In genomic region chr14:52044901-52045678, GRCm38 (mm10) we compare ENCODE assay signal across 9 mouse cellular contexts. TPM values are rescaled to one million over a fixed set of nuclear protein-coding genes. Genes with fewer than 3 reads are reported as not detected.
DNase-seq lines count a peak whose midpoint lies in the region; ATAC-seq lines count a peak whose summit lies in the region.
"Had no signal": no experiment of that assay in that cellular context is flagged by ENCODE, and none has a peak within 500 bp of the region (broad histone marks: within the 10 kb centered on the region; RNA-seq: fewer than 3 reads in every experiment).

No protein-coding gene starts in this region.

- H3K36me3 ChIP-seq in embryonic facial prominence, embryonic 14.5 days (ENCODE audit: control insufficient read depth, insufficient read depth, low read length), result no peaks in the 10 kb centered on the region
- H3K36me3 ChIP-seq in intestine, embryonic 16.5 days (ENCODE audit: control insufficient read depth, insufficient read depth, low read length), result no peaks in the 10 kb centered on the region

- H3K4me3 ChIP-seq in embryonic facial prominence, embryonic 14.5 days (ENCODE audit: low read depth, low read length), result no peak overlapping the region
- no peak overlapping the region for H3K4me3 ChIP-seq in intestine, embryonic 16.5 days (ENCODE audit: low read length)
- H3K4me3 ChIP-seq: erythroblast, embryonic 14.5 days had no signal

- no peak overlapping the region for H3K27ac ChIP-seq in embryonic facial prominence, embryonic 14.5 days (replicated peaks; ENCODE audit: low read depth, low read length)
- no peak overlapping the region for H3K27ac ChIP-seq in intestine, embryonic 16.5 days (ENCODE audit: low read length)

- WGBS in embryonic facial prominence, embryonic 14.5 days, result 5% methylated on average over 8 of the region's 8 CpGs
- 7% methylated on average over 8 of the region's 8 CpGs for WGBS in intestine, embryonic 16.5 days

- peak overlapping the region; percentile 26 for H3K4me2 ChIP-seq in embryonic facial prominence, embryonic 14.5 days (ENCODE audit: low read depth, low read length)
- H3K4me2 ChIP-seq in intestine, embryonic 16.5 days (ENCODE audit: low read depth, low read length), result no peak overlapping the region

- ATAC-seq in embryonic facial prominence, embryonic 14.5 days (ENCODE audit: low read depth), result peak; percentile 67
- ATAC-seq in intestine, embryonic 16.5 days, result peak; percentile 81
- ATAC-seq in megakaryocyte progenitor cell, adult 5-6 weeks (replicated peaks; ENCODE audit: poor library complexity), result peak; percentile 94
- no peak for ATAC-seq in monocyte, adult 5-6 weeks (replicated peaks; ENCODE audit: insufficient number of reproducible peaks, low FRiP score, low TSS enrichment, poor library complexity, severe bottlenecking)

- DNase-seq in layer of hippocampus, postnatal 10 days (ENCODE audit: low spot score in 2 of 2), result peak; percentile 37 to 43
- no peak for DNase-seq in layer of hippocampus, adult 9-10 months (ENCODE audit: low spot score)
- DNase-seq in ZHBTc4 (ENCODE audit: low read depth, low spot score), result peak; percentile 85
- peak; percentile 73 for DNase-seq in embryonic facial prominence, embryonic 14.5 days (ENCODE audit: low spot score)
- peak; percentile 67 for DNase-seq in thymus, postnatal 0 days (ENCODE audit: low spot score)

- H3K9me3 ChIP-seq in embryonic facial prominence, embryonic 14.5 days (ENCODE audit: control insufficient read depth, low read length), result no peaks in the 10 kb centered on the region
- H3K9me3 ChIP-seq in intestine, embryonic 16.5 days (ENCODE audit: control insufficient read depth, low read length), result no peaks in the 10 kb centered on the region

- H3K9ac ChIP-seq in embryonic facial prominence, embryonic 14.5 days (ENCODE audit: low read depth, low read length), result no peak overlapping the region
- no peak overlapping the region for H3K9ac ChIP-seq in intestine, embryonic 16.5 days (ENCODE audit: low read depth, low read length)

- H3K4me1 ChIP-seq in embryonic facial prominence, embryonic 14.5 days (ENCODE audit: control insufficient read depth, insufficient read depth, low read length), result peaks cover 6% of the 10 kb centered on the region
- H3K4me1 ChIP-seq in intestine, embryonic 16.5 days (ENCODE audit: control insufficient read depth, insufficient read depth, low read length), result no peaks in the 10 kb centered on the region

- H3K27me3 ChIP-seq in embryonic facial prominence, embryonic 14.5 days (replicated peaks; ENCODE audit: control insufficient read depth, insufficient read depth, low read length), result no peaks in the 10 kb centered on the region
- H3K27me3 ChIP-seq in intestine, embryonic 16.5 days (replicated peaks; ENCODE audit: control insufficient read depth, insufficient read depth, low read length), result no peaks in the 10 kb centered on the region

RNA-seq across cellular contexts. Expression of gene Olfr221, which starts 2.8 kb away (rescaled TPM):
- total RNA-seq in layer of hippocampus, postnatal 10 days (2021), result not detected
- not detected in 2 replicates for polyA plus RNA-seq in embryonic facial prominence, embryonic 14.5 days (2014; fragmentation: Nextera tagmentation; extraction: Ambion mirVana)
- polyA plus RNA-seq in intestine, embryonic 16.5 days (2015; fragmentation: Nextera tagmentation; extraction: Ambion mirVana), result not detected in 2 replicates
- total RNA-seq in megakaryocyte progenitor cell, adult 5-6 weeks (2015), result not detected in 2 replicates
- total RNA-seq in megakaryocyte progenitor cell, adult 5-6 weeks (2017), result not detected in 2 replicates
- not detected in 2 replicates for polyA plus RNA-seq in thymus, postnatal 0 days (2015; fragmentation: Nextera tagmentation; extraction: Ambion mirVana)
- total RNA-seq in monocyte, adult 5-6 weeks (2017), result not detected in 3 replicates
- polyA plus RNA-seq: erythroblast, embryonic 14.5 days had no signal

RNA-seq across cellular contexts. Expression of gene Zfp219, which starts 24.6 kb away (rescaled TPM):
- total RNA-seq in layer of hippocampus, postnatal 10 days (2021), result 10 to 100 TPM; 43.5 to 45.0 TPM
- 21.4 and 25.2 TPM in 2 replicates for polyA plus RNA-seq in embryonic facial prominence, embryonic 14.5 days (2014; fragmentation: Nextera tagmentation; extraction: Ambion mirVana)
- polyA plus RNA-seq in intestine, embryonic 16.5 days (2015; fragmentation: Nextera tagmentation; extraction: Ambion mirVana), result 19.7 and 20.5 TPM in 2 replicates
- total RNA-seq in megakaryocyte progenitor cell, adult 5-6 weeks (2015), result 6.5 and 8.5 TPM in 2 replicates
- total RNA-seq in megakaryocyte progenitor cell, adult 5-6 weeks (2017), result 8.2 and 15.1 TPM in 2 replicates
- 40.7 and 44.5 TPM in 2 replicates for polyA plus RNA-seq in thymus, postnatal 0 days (2015; fragmentation: Nextera tagmentation; extraction: Ambion mirVana)
- 7.1 to 11.0 TPM (median 8.5 TPM) in 3 replicates for total RNA-seq in monocyte, adult 5-6 weeks (2017)

RNA-seq across cellular contexts. Expression of gene Tmem253, which starts 29.6 kb away (rescaled TPM):
- total RNA-seq in layer of hippocampus, postnatal 10 days (2021), result under 1 TPM in 1 of 2 experiments, not detected in 1; 0.51 TPM
- 0.64 and 0.82 TPM in 2 replicates for polyA plus RNA-seq in embryonic facial prominence, embryonic 14.5 days (2014; fragmentation: Nextera tagmentation; extraction: Ambion mirVana)
- polyA plus RNA-seq in intestine, embryonic 16.5 days (2015; fragmentation: Nextera tagmentation; extraction: Ambion mirVana), result 99.0 and 118 TPM in 2 replicates
- 0.30 TPM in 1 of 2 replicates, not detected in the other for total RNA-seq in megakaryocyte progenitor cell, adult 5-6 weeks (2015)
- total RNA-seq in megakaryocyte progenitor cell, adult 5-6 weeks (2017), result not detected in 2 replicates
- polyA plus RNA-seq in thymus, postnatal 0 days (2015; fragmentation: Nextera tagmentation; extraction: Ambion mirVana), result 0.90 and 1.5 TPM in 2 replicates
- 0.97 TPM in 1 of 3 replicates, not detected in the others for total RNA-seq in monocyte, adult 5-6 weeks (2017)
- polyA plus RNA-seq: erythroblast, embryonic 14.5 days had no signal

RNA-seq across cellular contexts. Expression of gene Hnrnpc, which starts 58.7 kb away (rescaled TPM):
- 100 to 1,000 TPM; 213 to 215 TPM for total RNA-seq in layer of hippocampus, postnatal 10 days (2021)
- polyA plus RNA-seq in embryonic facial prominence, embryonic 14.5 days (2014; fragmentation: Nextera tagmentation; extraction: Ambion mirVana), result 498 and 515 TPM in 2 replicates
- polyA plus RNA-seq in intestine, embryonic 16.5 days (2015; fragmentation: Nextera tagmentation; extraction: Ambion mirVana), result 447 and 515 TPM in 2 replicates
- 353 and 414 TPM in 2 replicates for total RNA-seq in megakaryocyte progenitor cell, adult 5-6 weeks (2015)
- 560 and 665 TPM in 2 replicates for total RNA-seq in megakaryocyte progenitor cell, adult 5-6 weeks (2017)
- 536 and 645 TPM in 2 replicates for polyA plus RNA-seq in thymus, postnatal 0 days (2015; fragmentation: Nextera tagmentation; extraction: Ambion mirVana)
- total RNA-seq in monocyte, adult 5-6 weeks (2017), result 287 to 397 TPM (median 370 TPM) in 3 replicates
